Mouse (Mus musculus): ENCODE measurements around the gene Ablim1. TPM values are rescaled to one million over a fixed set of nuclear protein-coding genes. Genes with fewer than 3 reads are reported as not detected.

The Ablim1 gene
- total and polyA plus RNA-seq, 2 experiments from 2014 or later = 44.7 to 71.7 TPM

GRCm38 (mm10) chr19:57204101-57204500 lies 110.6 kb downstream of the Ablim1 start:
- WGBS = 78% methylated on average over 7 of the region's 7 CpGs
- DNase-seq (ENCODE audit: low spot score) (peak; percentile 18), ATAC-seq (0 out of 2 replicates have a peak, but pooled peaks have one; percentile 45)
- no peak for TF ChIP-seq CTCF (IDR thresholded peaks at IDR 0.05; ENCODE audit: low read depth)
- no peak overlapping the region for H3K4me3 ChIP-seq (ENCODE audit: low read length)
- H3K9ac ChIP-seq (replicated peaks; ENCODE audit: low read length) = no peak overlapping the region
- H3K27ac ChIP-seq = no peak overlapping the region
- no peaks in the 10 kb centered on the region for H3K27me3 ChIP-seq (ENCODE audit: insufficient read depth, low read length)
- no peaks in the 10 kb centered on the region for H3K36me3 ChIP-seq (ENCODE audit: insufficient read depth, low read length)
- no peaks in the 10 kb centered on the region for H3K9me3 ChIP-seq (ENCODE audit: low read length)
- no peak overlapping the region for H3K4me2 ChIP-seq (ENCODE audit: low read depth, low read length)
- 0 out of 2 replicates have a peak, but pooled peaks cover 6% of the 10 kb centered on the region for H3K4me1 ChIP-seq (ENCODE audit: insufficient read depth, low read length)

GRCm38 (mm10) chr19:57202554-57202953 lies 112.2 kb downstream of the Ablim1 start:
- no peak for ATAC-seq
- H3K27me3 ChIP-seq (ENCODE audit: insufficient read depth, low read length) = no peaks in the 10 kb centered on the region
- no peaks in the 10 kb centered on the region for H3K36me3 ChIP-seq (ENCODE audit: insufficient read depth, low read length)
- no peak overlapping the region for H3K4me2 ChIP-seq (ENCODE audit: low read depth, low read length)
- H3K9ac ChIP-seq (replicated peaks; ENCODE audit: low read length) = no peak overlapping the region
- H3K4me1 ChIP-seq (ENCODE audit: insufficient read depth, low read length) = peaks cover 21% of the 10 kb centered on the region
- 96% methylated on average over 1 of the region's 1 CpGs for WGBS
- H3K4me3 ChIP-seq (ENCODE audit: low read length) = no peak overlapping the region
- no peak for DNase-seq (ENCODE audit: low spot score)
- H3K9me3 ChIP-seq (ENCODE audit: low read length) = no peaks in the 10 kb centered on the region
- TF ChIP-seq CTCF (IDR thresholded peaks at IDR 0.05; ENCODE audit: low read depth) = no peak
- no peak overlapping the region for H3K27ac ChIP-seq

- ATAC-seq (no peak), DNase-seq (ENCODE audit: low spot score) (no peak)
- no peak for TF ChIP-seq CTCF (IDR thresholded peaks at IDR 0.05; ENCODE audit: low read depth)
- no peak overlapping the region for H3K4me3 ChIP-seq (ENCODE audit: low read length)
- H3K4me1 ChIP-seq (ENCODE audit: insufficient read depth, low read length) = peaks cover 21% of the 10 kb centered on the region
- H3K9me3 ChIP-seq (ENCODE audit: low read length) = no peaks in the 10 kb centered on the region
- no peaks in the 10 kb centered on the region for H3K27me3 ChIP-seq (ENCODE audit: insufficient read depth, low read length)
- H3K4me2 ChIP-seq (ENCODE audit: low read depth, low read length) = no peak overlapping the region
- H3K27ac ChIP-seq = no peak overlapping the region
- WGBS = 88% methylated on average over 8 of the region's 8 CpGs
- H3K36me3 ChIP-seq (ENCODE audit: insufficient read depth, low read length) = no peaks in the 10 kb centered on the region
- H3K9ac ChIP-seq (replicated peaks; ENCODE audit: low read length) = no peak overlapping the region
Observed at GRCm38 (mm10) chr19:57201090-57201483, 113.6 kb downstream of the Ablim1 start.

- H3K4me2 ChIP-seq (ENCODE audit: low read depth, low read length) = no peak overlapping the region
Observed at GRCm38 (mm10) chr19:57200477-57201089, 114.1 kb downstream of the Ablim1 start.

DNA sequence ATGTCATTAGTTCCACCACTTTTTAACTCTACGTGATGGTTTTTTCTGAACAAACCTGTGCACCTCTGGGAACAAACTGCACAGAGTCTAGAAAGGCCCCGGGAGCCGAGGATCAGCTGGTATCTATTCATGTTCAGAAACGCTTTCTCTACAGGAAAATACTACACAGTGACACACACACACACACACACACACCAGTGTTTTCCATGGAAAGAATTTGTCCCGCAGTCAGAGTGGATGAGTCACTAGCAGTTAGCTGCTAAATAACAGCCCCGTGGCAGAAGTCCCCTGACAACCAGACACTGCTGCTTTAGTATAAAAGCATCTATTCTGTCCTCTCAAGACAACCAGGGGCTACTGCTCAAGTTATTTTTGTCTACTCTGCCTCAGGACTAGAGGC lies 115.4 kb downstream of the Ablim1 start:
- DNase-seq (ENCODE audit: low spot score) (peak; percentile 16), ATAC-seq (no peak)
- H3K4me2 ChIP-seq (ENCODE audit: low read depth, low read length) = peak overlapping the region; percentile 64; the same call in 1 of the 2 replicates
- peaks cover 21% of the 10 kb centered on the region for H3K4me1 ChIP-seq (ENCODE audit: insufficient read depth, low read length)
- no peak overlapping the region for H3K9ac ChIP-seq (replicated peaks; ENCODE audit: low read length)
- H3K36me3 ChIP-seq (ENCODE audit: insufficient read depth, low read length) = no peaks in the 10 kb centered on the region
- TF ChIP-seq CTCF (IDR thresholded peaks at IDR 0.05; ENCODE audit: low read depth) = no peak
- no peak overlapping the region for H3K4me3 ChIP-seq (ENCODE audit: low read length)
- no peaks in the 10 kb centered on the region for H3K9me3 ChIP-seq (ENCODE audit: low read length)
- 22% methylated on average over 6 of the region's 6 CpGs for WGBS
- no peaks in the 10 kb centered on the region for H3K27me3 ChIP-seq (ENCODE audit: insufficient read depth, low read length)
- H3K27ac ChIP-seq = peak overlapping the region; percentile 60; the same call in 1 of the 2 replicates

More at GRCm38 (mm10) chr19:57200477-57201089, 114.1 kb downstream of the Ablim1 start:
- H3K27ac ChIP-seq = no peak overlapping the region
- no peak for TF ChIP-seq CTCF (IDR thresholded peaks at IDR 0.05; ENCODE audit: low read depth)
- ATAC-seq = no peak
- H3K36me3 ChIP-seq (ENCODE audit: insufficient read depth, low read length) = no peaks in the 10 kb centered on the region
- H3K4me1 ChIP-seq (ENCODE audit: insufficient read depth, low read length) = peaks cover 21% of the 10 kb centered on the region
- no peak for DNase-seq (ENCODE audit: low spot score)
- H3K27me3 ChIP-seq (ENCODE audit: insufficient read depth, low read length) = no peaks in the 10 kb centered on the region
- 64% methylated on average over 12 of the region's 12 CpGs for WGBS
- H3K4me3 ChIP-seq (ENCODE audit: low read length) = no peak overlapping the region
- H3K9ac ChIP-seq (replicated peaks; ENCODE audit: low read length) = no peak overlapping the region
- no peaks in the 10 kb centered on the region for H3K9me3 ChIP-seq (ENCODE audit: low read length)

DNA sequence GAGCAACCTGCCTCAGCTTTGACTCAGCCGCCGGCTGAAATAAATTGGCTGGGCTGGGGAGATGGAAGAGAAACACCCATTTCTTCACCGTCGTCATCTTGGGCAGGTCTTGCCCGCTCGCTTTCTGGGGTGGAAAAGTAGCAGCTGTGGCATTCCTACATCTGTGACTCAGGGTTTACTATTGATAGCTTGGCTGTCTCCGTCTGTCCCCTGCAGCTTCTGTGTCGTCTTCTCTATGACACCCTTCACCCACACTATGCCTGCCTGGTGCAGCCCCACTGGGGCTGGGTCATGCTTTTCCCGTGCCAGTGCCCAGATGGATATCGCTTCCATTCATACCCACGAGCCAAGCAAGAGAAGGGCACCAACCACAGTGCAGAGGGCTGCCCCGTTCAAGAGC lies 116.2 kb downstream of the Ablim1 start:
- ATAC-seq (no peak), DNase-seq (ENCODE audit: low spot score) (no peak)
- H3K27me3 ChIP-seq (ENCODE audit: insufficient read depth, low read length) = no peaks in the 10 kb centered on the region
- TF ChIP-seq CTCF (IDR thresholded peaks at IDR 0.05; ENCODE audit: low read depth) = no peak
- H3K27ac ChIP-seq = peak overlapping the region; percentile 60
- H3K36me3 ChIP-seq (ENCODE audit: insufficient read depth, low read length) = no peaks in the 10 kb centered on the region
- 42% methylated on average over 12 of the region's 12 CpGs for WGBS
- no peaks in the 10 kb centered on the region for H3K9me3 ChIP-seq (ENCODE audit: low read length)
- H3K4me1 ChIP-seq (ENCODE audit: insufficient read depth, low read length) = peaks cover 21% of the 10 kb centered on the region
- H3K4me2 ChIP-seq (ENCODE audit: low read depth, low read length) = peak overlapping the region; percentile 64
- H3K9ac ChIP-seq (replicated peaks; ENCODE audit: low read length) = 0 out of 2 replicates have a peak overlapping the region, but pooled peaks have one; percentile 15
- no peak overlapping the region for H3K4me3 ChIP-seq (ENCODE audit: low read length)

- H3K4me2 ChIP-seq (ENCODE audit: low read depth, low read length) = peak overlapping the region; percentile 64
- ATAC-seq = no peak
- peak overlapping the region; percentile 40; the same call in 1 of the 2 replicates for H3K9ac ChIP-seq (replicated peaks; ENCODE audit: low read length)
Observed at GRCm38 (mm10) chr19:57198029-57198428, 116.7 kb downstream of the Ablim1 start.

More at GRCm38 (mm10) chr19:57198029-57198428, 116.7 kb downstream of the Ablim1 start:
- H3K4me1 ChIP-seq (ENCODE audit: insufficient read depth, low read length) = peaks cover 21% of the 10 kb centered on the region
- peak overlapping the region; percentile 60 for H3K27ac ChIP-seq
- no peak for TF ChIP-seq CTCF (IDR thresholded peaks at IDR 0.05; ENCODE audit: low read depth)
- H3K4me3 ChIP-seq (ENCODE audit: low read length) = 0 out of 2 replicates have a peak overlapping the region, but pooled peaks have one; percentile 40
- 39% methylated on average over 5 of the region's 5 CpGs for WGBS
- no peaks in the 10 kb centered on the region for H3K9me3 ChIP-seq (ENCODE audit: low read length)
- H3K36me3 ChIP-seq (ENCODE audit: insufficient read depth, low read length) = no peaks in the 10 kb centered on the region
- H3K27me3 ChIP-seq (ENCODE audit: insufficient read depth, low read length) = no peaks in the 10 kb centered on the region
- DNase-seq (ENCODE audit: low spot score) = no peak

All from hindbrain, postnatal 0 days (tissue).